Mouse (Mus musculus) hindbrain, embryonic 15.5 days (tissue): ENCODE measurements around the gene Aimp1. TPM values are rescaled to one million over a fixed set of nuclear protein-coding genes. Genes with fewer than 3 reads are reported as not detected.

Experiments used
- ATAC-seq: fragments of 200-750 bp; cut with Nextera tagmentation; 2 replicates; pipeline ENCODE4 v1.8.0; 2017; ENCODE audit warnings: low read depth, moderate number of reproducible peaks, moderate TSS enrichment; ENCODE audit not compliant: low FRiP score
- H3K27ac ChIP-seq: fragments of 300-500 bp; sonication (generic); replicated peaks from 2 replicates; pipeline ENCODE4 v1.5.1; 2015; ENCODE audit warnings: mild to moderate bottlenecking, inconsistent platforms
- H3K27me3 ChIP-seq: fragments of 300-500 bp; sonication (generic); 2 replicates; pipeline ENCODE4 v1.6.1; 2015; ENCODE audit warnings: control low read depth, inconsistent platforms
- H3K36me3 ChIP-seq: fragments of 300-500 bp; sonication (generic); 2 replicates; pipeline ENCODE4 v1.6.1; 2015; ENCODE audit warnings: control low read depth, inconsistent platforms
- H3K4me1 ChIP-seq: fragments of 300-500 bp; sonication (generic); replicated peaks from 2 replicates; pipeline ENCODE4 v1.6.1; 2015; ENCODE audit warnings: control low read depth, inconsistent platforms
- H3K4me2 ChIP-seq: fragments of 300-500 bp; sonication (generic); 2 replicates; pipeline ENCODE4 v1.6.1; 2015; ENCODE audit warnings: moderate library complexity, mild to moderate bottlenecking, inconsistent platforms
- H3K4me3 ChIP-seq: fragments of 300-500 bp; sonication (generic); 2 replicates; pipeline ENCODE4 v1.5.1; 2015; ENCODE audit warnings: mild to moderate bottlenecking, inconsistent platforms
- H3K9ac ChIP-seq: fragments of 300-500 bp; sonication (generic); 2 replicates; pipeline ENCODE4 v1.6.1; 2015; ENCODE audit warnings: inconsistent platforms
- H3K9me3 ChIP-seq: fragments of 300-500 bp; sonication (generic); 2 replicates; pipeline ENCODE4 v1.6.1; 2016; ENCODE audit warnings: control low read depth, inconsistent platforms
- WGBS: fragments of 180-500 bp; shearing (Covaris S2); methylation state at CpG from one replicate; pipeline ENCODE4 v1.1.7; 2015; 5-methylcytosine and 5-hydroxymethylcytosine counted together
- polyA plus RNA-seq: library from polyadenylated mRNA; unstranded; fragments of >200 nt; fragmentation: Nextera tagmentation; extraction: Ambion mirVana; gene quantifications from 2 replicates; pipeline ENCODE4 v1.2.1, GENCODE M21; 2015

Gene Aimp1
- polyA plus RNA-seq, 1 experiment from 2014 or later: 57.0 TPM

GRCm38 (mm10) chr3:132650191-132650590 is 34.0 kb downstream of the Aimp1 start:
- Histone ChIP-seq H3K4me1 (no peaks in the 10 kb centered on the region), H3K27ac (no peak overlapping the region), H3K9ac (no peak overlapping the region), H3K9me3 (no peaks in the 10 kb centered on the region), H3K36me3 (no peaks in the 10 kb centered on the region), H3K27me3 (no peaks in the 10 kb centered on the region), H3K4me3 (no peak overlapping the region), H3K4me2 (no peak overlapping the region)
- ATAC-seq: no peak
- WGBS: 84% methylated on average over 5 of the region's 5 CpGs

- H3K36me3 ChIP-seq: no peaks in the 10 kb centered on the region
- H3K27me3 ChIP-seq: no peaks in the 10 kb centered on the region
- H3K27ac ChIP-seq: no peak overlapping the region
- WGBS: 85% methylated on average over 7 of the region's 7 CpGs
- H3K9ac ChIP-seq: no peak overlapping the region
- ATAC-seq: no peak
- H3K9me3 ChIP-seq: no peaks in the 10 kb centered on the region
- no peak overlapping the region for H3K4me2 ChIP-seq
- no peaks in the 10 kb centered on the region for H3K4me1 ChIP-seq
- H3K4me3 ChIP-seq: no peak overlapping the region
Measured at GRCm38 (mm10) chr3:132649368-132649767, 34.8 kb downstream of the Aimp1 start.

- 58% methylated on average over 1 of the region's 1 CpGs for WGBS
- H3K4me1 ChIP-seq: no peaks in the 10 kb centered on the region
- no peak overlapping the region for H3K9ac ChIP-seq
- ATAC-seq: no peak
- H3K9me3 ChIP-seq: no peaks in the 10 kb centered on the region
- H3K4me2 ChIP-seq: no peak overlapping the region
- H3K27me3 ChIP-seq: no peaks in the 10 kb centered on the region
- no peaks in the 10 kb centered on the region for H3K36me3 ChIP-seq
- H3K27ac ChIP-seq: no peak overlapping the region
- no peak overlapping the region for H3K4me3 ChIP-seq
Measured at GRCm38 (mm10) chr3:132646814-132647213, 37.4 kb downstream of the Aimp1 start.

GRCm38 (mm10) chr3:132644071-132644470 is 40.1 kb downstream of the Aimp1 start:
- Histone ChIP-seq H3K9me3 (no peaks in the 10 kb centered on the region), H3K27me3 (no peaks in the 10 kb centered on the region), H3K36me3 (no peaks in the 10 kb centered on the region), H3K27ac (no peak overlapping the region), H3K4me2 (no peak overlapping the region), H3K4me1 (no peaks in the 10 kb centered on the region), H3K4me3 (no peak overlapping the region), H3K9ac (no peak overlapping the region)
- no peak for ATAC-seq
- 89% methylated on average over 4 of the region's 4 CpGs for WGBS

GRCm38 (mm10) chr3:132637080-132637479 is 47.1 kb downstream of the Aimp1 start:
- H3K4me3 ChIP-seq: no peak overlapping the region
- H3K4me2 ChIP-seq: no peak overlapping the region
- no peak overlapping the region for H3K9ac ChIP-seq
- no peaks in the 10 kb centered on the region for H3K9me3 ChIP-seq
- 92% methylated on average over 3 of the region's 3 CpGs for WGBS
- no peak overlapping the region for H3K27ac ChIP-seq
- no peak for ATAC-seq
- H3K4me1 ChIP-seq: no peaks in the 10 kb centered on the region
- H3K36me3 ChIP-seq: no peaks in the 10 kb centered on the region
- H3K27me3 ChIP-seq: no peaks in the 10 kb centered on the region

- WGBS: 81% methylated on average over 2 of the region's 2 CpGs
- no peak overlapping the region for H3K4me2 ChIP-seq
- no peak overlapping the region for H3K27ac ChIP-seq
- H3K9me3 ChIP-seq: no peaks in the 10 kb centered on the region
- H3K4me1 ChIP-seq: no peaks in the 10 kb centered on the region
- H3K36me3 ChIP-seq: no peaks in the 10 kb centered on the region
- no peak for ATAC-seq
- no peak overlapping the region for H3K4me3 ChIP-seq
- no peaks in the 10 kb centered on the region for H3K27me3 ChIP-seq
- H3K9ac ChIP-seq: no peak overlapping the region
Measured at GRCm38 (mm10) chr3:132633261-132633660, 50.9 kb downstream of the Aimp1 start.

GRCm38 (mm10) chr3:132629601-132630239 is 54.5 kb downstream of the Aimp1 start, which contains the start of gene Gimd1:
Gene Gimd1 (plus strand): TSS chr3:132629820.
- Histone ChIP-seq H3K9me3 (no peaks in the 10 kb centered on the region), H3K27ac (no peak within 1 kb of the TSS), H3K4me2 (no peak within 1 kb of the TSS), H3K36me3 (no peaks in the 10 kb centered on the region), H3K4me3 (no peak within 1 kb of the TSS), H3K27me3 (no peaks in the 10 kb centered on the region), H3K9ac (no peak within 1 kb of the TSS), H3K4me1 (no peaks in the 10 kb centered on the region)
- 95% methylated on average over 11 of the region's 11 CpGs for WGBS
- no peak for ATAC-seq

GRCm38 (mm10) chr3:132628741-132629140 is 55.4 kb downstream of the Aimp1 start:
- Histone ChIP-seq H3K4me3 (no peak overlapping the region), H3K4me1 (no peaks in the 10 kb centered on the region), H3K27me3 (no peaks in the 10 kb centered on the region), H3K4me2 (no peak overlapping the region), H3K9me3 (no peaks in the 10 kb centered on the region), H3K27ac (no peak overlapping the region), H3K9ac (no peak overlapping the region), H3K36me3 (no peaks in the 10 kb centered on the region)
- ATAC-seq: no peak
- 60% methylated on average over 8 of the region's 8 CpGs for WGBS

Other genes starting within 250 kb of the Aimp1 start
- not detected in 2 replicates for gene Gimd1, start 54.5 kb downstream of the Aimp1 start, polyA plus RNA-seq
- 33.0 and 34.5 TPM in 2 replicates for gene Tbck, start 226 bp downstream of the Aimp1 start, polyA plus RNA-seq